Mouse (Mus musculus) embryo, embryonic 11 days (tissue): Measurements from ENCODE around the gene Abhd10.

ENCODE experiments used
- DNase-seq: peaks from one replicate; pipeline ENCODE4 v3.0.0-alpha.2; 2015

The Abhd10 gene

DNA sequence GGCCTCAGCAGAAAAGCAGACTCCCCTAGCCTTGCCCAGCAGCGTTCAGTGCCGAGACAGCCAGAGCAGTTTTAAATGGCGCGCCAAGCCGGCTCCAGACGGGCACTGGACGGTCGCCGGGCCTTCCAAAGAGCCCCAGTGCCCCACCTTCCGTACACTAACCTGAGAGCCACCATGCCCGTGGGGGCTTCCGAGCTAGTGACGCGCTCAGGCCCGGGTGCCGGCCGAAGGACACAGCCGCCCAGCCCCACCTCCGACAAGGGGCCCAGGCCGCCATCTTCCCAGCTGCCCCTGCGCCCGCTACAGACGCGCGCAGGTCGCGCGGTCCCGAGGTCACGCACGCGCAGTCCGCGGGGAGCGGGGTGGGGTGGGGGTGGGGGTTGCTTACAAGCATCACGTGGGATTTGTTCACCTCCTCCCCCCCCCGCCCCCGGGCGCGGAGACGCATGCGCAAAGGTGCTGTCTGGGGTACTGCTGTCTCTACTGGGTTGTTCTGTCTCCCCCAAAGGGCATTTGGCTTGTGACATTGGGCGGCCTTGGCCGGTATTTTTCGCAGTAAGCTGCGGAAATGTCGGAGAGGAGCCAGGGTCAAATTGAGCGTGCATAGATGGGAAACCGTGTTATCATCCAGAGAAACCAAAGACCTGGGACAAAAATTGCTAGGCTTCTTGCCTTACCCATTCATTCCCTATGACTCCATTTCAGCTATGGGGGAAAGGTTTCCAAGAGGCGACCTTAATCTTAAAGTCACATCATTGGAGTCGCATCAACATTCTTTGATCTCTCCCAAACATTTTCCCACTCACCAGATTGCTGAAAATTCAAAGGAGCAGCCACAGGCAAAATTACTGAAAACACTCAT lies at the start of gene Abhd10:
Gene Abhd10 (minus strand): TSS at position 341 of the 862 bp plus-strand sequence.
- DNase-seq = peak; percentile 95

DNA sequence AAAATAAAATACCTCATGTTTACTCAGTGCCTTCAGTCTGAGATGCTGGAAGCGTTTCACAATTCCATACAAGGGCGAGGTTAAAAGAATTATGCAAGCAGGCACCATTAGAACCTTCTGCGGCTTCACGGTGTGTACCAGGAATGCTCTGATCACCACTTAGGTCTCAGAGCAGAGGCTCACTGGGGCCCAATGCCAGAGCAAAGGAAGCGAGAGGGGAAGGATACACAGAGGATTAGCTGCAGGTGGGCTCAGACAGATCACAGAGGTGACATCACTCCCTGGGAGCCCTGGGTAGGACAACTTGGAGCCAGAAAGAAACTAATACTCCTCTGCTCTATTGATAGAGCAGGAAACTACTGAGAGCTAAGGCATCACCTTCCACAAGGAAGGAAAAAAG lies 48.5 kb upstream of the Abhd10 start:
- no peak for DNase-seq

DNA sequence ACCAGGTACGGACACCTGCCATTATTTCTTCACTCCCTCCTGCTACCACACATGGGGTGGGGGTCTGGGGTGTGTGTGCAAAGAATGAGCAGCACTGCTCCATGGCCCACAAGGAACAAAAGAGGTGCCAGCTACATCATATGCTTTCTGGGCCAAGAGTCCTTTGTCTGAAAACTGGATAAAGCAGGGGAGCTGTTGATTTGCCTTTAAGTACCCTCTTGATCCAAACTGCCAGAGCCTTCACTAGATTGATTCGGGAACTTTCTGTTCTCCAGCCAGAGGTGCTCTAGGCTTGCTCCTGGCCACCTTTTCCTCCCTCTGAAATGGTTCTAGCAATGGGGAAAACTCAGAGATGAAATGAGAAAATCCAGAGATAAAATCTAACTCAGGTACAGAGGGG lies 46.6 kb upstream of the Abhd10 start:
- DNase-seq = no peak

DNA sequence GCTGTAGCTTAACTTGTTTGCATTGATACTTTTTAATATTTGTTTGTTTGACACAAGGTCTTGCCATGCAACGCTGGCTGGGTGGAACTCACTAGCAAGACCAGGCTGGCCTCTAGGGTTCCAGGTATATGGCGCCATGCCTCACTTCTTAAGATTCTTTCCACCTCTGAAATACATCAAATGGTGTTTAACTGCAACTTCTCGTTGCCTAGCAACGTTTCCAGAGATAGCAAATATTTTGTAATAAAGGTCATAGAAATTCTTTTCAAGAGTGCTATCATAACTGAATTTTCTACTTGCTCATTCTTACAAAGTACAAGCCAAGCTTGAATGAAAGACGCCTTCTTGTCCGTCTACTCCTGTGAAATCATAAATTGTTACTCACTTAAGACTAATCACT lies 44.9 kb upstream of the Abhd10 start:
- DNase-seq = no peak

DNA sequence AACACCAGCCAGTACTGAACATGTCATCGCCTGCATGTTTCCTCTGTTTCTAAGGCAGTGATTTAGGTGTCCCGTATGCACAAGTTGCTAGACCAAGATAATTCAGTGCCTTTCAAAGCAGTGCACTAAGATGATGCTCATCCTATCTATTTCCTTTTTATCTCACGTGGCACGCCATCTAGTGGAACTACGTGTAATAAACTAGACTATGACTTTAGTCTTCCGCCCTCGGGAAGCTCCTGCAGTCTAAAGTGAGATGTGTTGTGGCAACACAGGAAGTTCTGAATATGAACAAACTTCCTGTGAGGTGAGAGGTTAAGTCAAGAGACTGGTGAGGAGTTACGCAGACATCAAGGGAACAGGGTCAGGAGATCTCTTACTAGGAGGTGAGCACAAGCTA lies 43.9 kb upstream of the Abhd10 start:
- DNase-seq = peak; percentile 37

DNA sequence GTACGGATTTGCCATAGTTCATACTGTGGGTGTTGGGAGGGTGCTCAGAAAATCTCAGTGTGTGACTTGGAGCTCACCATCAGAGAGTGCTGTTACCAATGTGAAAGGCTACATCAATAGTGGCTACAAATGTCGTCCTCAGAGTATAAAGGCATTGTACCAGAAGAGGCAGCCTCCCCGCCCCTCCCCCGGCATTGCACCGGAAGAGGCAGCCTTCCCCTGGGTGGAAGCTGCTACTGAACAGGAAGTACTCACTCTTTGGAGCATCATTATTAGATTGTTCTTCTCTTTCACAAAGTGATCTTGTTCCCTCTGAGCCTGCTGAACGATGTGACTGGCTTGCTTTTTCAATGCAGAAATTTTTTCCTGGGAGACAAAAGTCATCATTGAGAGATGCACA lies 37.2 kb upstream of the Abhd10 start:
- DNase-seq = no peak

DNA sequence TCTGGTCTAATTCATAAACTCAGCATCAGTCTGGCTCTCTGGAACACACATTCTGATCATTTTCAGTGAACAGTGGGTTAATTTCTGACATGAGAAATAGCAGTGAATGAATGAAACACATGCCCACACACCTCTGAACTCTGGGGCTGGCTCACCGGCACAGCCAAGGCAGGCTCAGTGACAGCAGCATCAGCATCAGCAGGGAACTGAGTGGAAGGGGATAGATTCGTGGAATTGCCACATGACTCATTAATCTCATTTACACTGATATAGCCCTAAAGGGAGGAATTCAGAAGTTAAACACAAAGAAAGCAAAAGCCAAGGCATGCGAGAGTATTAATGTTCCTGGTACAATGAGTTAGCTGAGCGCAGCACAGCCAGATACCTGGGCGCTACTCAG lies 32.1 kb upstream of the Abhd10 start:
- DNase-seq = no peak

DNA sequence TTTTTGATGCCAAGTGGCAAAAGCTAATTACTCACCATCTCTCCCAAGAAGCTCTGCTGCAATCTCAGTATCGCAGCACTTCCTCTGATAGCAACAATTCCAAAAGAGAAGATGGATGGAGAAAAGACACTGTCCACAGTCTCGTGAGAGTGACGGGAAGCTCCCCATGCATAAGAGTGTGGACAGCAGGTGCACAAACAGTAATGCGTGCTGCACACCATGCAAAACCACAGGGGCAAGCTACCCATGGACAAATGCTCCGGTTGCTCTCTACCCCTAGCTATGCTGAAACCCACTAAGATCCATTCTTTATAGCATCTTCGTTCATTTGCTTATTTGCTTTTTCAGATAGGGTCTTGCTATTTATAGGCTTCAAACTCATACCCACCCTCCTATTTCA lies 28.2 kb upstream of the Abhd10 start:
- DNase-seq = no peak

DNA sequence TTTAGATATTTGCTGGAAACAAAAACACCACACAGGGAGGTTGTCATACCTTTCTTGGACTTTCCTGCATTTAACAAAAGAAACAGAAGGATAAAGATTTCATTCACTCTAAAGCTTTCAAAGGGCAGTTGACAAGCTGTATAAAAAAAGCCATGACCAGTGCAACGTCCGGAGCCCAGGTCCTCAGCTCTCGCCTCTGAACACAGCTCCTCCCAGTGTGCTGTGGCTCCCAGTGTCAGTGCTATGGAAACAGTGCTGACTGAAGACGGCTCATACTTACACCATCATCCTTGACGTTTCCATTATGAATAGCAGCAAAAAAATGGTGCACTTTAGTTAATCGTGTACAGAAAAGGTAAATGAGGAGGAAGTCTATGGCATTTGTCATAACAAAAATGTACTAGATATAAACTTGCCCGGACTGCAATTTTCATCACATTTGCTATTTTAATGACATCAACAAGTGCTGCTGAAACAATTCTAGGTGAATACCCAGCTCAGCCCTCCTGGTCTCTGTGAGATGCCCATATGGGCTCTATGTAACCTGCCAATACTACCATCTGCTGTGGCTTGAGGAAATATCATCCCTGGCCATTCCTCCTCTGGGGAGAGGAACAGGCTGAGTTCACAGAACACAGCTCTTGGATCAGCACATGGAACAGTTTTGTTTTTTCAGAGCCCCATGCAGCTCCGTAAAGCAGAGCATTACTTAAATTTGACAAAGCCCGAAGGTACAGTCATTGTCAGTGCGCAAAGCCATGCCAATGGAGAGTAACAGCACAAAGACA lies 25.3 kb upstream of the Abhd10 start:
- DNase-seq = no peak

DNA sequence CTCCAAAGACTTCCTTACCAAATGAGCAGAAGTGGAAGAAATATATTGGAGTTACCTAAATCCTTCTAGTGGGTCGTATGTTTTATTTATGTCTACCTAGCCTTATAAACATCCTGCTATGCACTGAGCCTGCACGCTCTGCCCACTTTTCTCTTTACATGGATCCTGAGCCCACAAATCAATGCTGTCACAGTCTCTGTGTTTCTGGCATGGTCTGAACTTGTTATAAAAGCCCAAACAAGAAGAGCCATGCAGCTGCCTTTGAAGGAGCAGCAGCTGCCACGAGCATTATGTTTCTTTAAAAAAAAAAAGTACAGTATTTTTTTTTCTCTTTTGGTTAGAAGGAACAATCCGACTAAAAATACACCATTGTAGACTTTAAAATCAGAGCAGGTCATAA lies 24.7 kb upstream of the Abhd10 start:
- DNase-seq = no peak

DNA sequence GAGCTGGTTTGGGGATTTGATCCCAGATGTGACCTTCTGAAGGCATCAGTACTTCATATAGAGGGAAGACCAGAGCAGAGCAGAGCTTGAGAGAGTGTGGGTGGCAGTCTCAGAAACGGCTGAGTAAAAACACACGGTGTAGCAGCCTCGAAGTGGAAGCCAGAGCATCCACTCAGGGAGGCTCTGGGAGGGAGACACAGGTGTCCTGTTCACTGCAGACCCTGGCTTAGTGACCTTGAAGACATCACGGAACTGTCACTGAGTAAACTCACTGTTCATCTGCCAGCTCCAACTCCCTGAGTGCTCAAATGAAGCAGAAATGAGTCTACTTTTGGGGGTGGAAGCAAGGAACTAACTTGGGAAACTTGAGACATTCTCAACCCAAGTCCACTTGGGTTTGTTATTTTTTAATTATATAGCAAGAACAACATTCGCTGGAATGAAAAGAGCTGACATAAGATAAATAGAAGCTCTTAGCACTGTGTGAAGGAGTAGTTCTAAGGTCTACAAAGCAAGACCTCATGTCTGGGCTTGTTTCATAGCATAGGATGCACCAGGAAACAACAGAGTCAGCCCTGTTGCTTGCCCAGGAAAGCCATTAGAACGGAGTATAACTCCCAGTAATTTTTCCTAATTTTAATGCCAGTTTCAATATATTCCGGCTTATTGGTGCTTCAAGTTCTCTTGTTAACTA lies 23.2 kb upstream of the Abhd10 start:
- no peak for DNase-seq

DNA sequence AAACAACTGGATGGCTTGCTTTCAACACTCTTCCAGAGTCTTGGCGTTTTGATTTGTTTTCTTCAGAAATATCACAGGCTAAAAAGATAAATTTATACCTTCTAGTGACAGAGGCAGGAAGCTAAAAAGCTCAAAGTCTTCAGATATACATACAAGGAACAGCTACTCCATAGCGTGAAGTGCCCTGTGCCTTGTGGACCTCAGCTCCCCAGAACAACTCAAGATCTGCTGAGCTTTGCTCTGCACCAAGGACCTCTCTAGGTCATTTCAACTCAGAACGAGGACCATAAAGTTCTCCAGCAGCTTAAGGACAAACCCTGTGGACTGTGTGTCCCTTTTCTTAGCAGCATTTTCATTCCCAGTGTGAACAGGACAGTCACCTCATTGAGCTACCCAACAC lies 22.3 kb upstream of the Abhd10 start:
- DNase-seq = no peak

DNA sequence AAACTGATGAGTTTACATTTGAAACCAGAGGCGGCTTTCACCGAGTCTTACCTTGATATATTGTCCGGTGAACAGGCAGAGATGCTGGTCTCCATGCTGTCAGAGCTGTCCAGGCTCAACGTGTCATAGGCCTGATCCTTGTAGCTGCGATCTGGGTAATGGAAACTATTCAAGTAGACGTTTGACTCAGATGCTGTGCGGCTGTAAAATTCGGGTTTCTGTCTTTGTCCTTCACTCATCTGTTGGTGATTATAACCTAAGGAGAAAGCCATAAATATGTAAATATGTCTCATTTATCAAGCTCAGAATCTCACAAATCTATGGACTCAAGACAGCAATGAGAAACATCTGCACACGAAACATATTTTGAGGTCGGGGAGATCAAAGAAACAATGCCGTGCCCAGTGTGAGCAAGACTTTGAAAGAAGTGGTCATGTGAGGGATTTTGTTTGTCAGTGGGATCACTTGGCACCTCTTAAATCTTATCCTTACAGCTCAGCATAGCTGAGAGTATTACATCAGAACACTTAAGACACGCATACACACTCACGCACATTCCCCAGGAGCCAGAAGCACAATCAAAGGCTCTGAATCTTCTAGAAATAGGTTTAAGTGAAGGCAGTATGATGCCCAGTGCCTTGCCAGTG lies 20.2 kb upstream of the Abhd10 start:
- DNase-seq = peak; percentile 47

DNA sequence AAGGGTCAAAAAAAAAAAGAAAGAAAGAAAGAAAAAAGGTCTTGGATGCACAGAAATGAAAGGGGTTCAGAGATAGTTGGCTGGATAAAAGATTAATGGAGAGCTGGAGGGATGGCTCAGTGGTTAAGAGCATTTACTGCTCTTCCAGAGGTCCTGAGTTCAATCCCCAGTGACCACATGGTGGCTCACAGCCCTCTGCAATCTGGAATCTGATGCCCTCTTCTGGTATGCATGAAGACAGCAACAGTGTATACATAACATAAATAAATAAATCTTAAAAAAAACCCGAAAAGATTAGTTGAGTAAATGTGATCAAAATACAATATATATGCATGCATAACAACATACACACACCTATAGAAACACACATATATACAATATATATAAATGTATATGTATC lies 18.7 kb upstream of the Abhd10 start:
- DNase-seq = no peak

DNA sequence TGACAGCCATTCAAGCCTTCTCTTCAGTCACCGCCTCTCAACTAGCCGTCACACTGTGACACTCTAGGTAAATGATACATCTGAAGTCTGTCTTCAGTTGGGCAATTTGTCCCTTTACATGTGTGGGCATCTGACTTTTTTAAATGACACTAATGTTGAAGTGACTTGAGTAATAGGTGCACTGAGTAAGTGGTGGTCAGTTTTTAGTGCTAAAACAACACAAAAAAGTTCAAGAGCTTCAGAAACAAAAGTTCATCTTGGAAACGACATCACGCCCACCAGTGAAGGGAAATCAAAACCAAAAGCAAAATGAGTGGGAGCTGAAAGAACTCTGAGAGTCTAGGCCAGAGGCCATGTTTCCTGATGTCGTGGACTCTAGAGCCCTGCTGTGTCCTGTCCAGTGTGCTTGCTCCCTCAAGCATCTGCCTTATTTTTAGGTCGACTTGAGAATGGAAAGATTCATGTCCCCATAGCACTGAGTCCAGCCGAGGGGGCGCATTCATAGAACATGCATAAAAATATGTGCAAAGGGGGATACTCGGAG lies 16.0 kb upstream of the Abhd10 start:
- DNase-seq = no peak

DNA sequence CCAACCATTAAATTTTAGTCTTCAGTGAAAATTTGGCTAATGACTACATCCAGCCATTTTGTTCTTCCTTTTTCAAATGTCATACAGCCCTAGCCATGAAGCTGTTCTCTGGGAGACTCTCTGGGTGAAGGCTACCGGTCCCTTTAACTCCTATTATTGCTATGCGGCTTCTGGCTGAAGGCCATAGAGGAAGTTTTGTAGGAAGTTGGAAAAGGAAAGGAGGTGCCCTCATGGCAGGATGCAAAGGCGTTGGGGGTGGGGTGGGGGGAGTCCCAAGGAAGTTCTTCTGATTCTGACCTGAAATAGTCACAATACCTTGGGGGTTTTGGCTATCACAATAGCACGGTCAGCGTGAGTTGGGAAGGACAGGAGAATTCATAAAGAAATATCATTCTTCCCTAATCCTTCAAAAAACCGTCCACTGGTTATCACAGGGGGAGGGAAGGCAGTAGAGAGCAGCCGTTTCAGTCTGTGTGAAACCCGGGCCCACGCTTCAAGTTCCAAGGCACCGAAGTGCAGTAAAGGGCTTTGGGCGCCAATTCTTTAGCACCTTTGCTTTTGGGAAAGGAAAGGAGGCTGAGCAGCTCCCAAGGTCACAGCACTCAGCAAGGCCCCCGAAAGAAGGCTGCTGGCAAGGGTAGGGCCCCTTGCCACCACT lies 14.8 kb upstream of the Abhd10 start:
- no peak for DNase-seq

DNA sequence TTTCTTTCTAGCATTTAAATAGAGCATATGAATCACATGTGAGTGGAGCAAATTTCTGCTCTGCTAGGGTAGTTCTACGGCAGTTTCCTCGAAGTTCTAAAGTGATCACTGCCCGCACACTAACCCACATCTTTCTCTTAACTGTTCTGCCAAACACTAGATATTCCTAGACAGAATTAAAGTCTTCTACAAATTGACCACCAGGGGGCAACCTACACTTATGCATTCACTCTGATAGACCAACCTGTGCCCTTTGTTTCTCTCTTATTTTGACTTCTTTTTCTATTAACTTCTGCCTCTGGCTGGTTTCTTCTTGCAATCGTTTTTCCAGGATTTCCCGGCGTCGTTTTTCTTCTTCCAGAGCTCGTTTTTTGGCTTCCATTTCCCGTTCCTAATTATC lies 14.1 kb upstream of the Abhd10 start:
- DNase-seq = peak; percentile 83

DNA sequence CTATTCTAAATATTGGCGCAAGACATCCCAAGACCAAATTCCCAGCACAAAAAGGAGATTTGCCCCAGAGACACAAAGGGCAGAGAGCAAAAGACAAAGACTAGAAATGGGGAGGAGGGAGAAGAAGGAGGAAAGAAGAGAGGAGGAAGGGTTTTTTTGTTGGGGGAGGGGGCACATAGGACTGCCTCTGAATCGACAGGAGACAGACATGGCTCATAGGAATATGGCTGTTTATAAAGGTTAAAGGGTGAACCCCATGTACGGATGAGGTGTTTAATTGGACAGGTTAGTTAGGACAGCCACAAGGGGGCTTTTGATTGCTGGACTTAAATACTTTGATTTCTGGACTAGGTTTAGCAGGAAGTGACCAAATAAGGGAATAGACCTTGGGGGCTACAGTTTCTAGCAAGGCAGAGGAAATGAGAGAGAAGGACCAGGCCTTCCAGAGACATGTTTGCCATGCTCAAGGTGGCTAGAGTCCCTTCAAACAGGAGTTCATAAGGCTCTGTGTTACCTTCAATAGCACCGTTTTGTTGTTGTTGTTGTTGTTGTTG lies 913 bp upstream of the Abhd10 start:
- DNase-seq = no peak

DNA sequence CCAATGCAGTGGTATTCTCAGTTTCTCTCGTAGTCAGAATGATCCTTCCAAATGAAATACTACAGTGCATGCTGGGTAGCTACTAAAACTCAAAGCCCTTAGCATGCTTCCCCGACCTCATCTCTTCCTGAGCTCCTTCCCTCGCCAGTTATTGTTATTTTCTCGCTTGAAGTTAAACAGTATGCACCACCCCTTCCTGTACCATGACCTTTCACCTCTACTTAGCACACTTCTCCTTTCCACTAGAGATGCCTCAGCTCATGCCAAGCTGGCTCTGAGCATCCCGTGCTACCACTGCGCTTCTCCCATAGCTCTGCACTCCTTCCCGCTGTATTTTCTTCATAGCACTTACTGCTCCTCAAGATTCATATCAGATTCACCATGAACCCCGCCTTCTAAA lies 4.9 kb downstream of the Abhd10 start:
- no peak for DNase-seq

DNA sequence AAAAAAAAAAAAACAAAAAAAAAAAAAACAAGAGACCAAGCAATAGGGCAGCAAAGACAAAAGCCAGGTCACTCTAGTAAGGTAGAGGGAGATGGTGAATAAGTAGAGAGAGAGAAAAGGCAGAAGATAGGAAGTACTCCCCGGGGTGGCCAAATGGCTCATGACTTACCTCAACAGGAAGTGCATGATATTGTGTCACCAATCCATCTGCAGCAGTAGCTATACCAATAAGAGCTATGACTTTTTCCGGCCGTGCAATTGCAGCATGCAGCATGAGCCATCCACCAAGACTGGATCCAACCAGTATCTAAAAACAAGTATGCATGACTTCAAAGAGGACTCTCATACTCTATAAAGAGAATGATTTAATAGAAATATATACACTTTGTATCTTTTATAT lies 6.0 kb downstream of the Abhd10 start:
- no peak for DNase-seq

DNA sequence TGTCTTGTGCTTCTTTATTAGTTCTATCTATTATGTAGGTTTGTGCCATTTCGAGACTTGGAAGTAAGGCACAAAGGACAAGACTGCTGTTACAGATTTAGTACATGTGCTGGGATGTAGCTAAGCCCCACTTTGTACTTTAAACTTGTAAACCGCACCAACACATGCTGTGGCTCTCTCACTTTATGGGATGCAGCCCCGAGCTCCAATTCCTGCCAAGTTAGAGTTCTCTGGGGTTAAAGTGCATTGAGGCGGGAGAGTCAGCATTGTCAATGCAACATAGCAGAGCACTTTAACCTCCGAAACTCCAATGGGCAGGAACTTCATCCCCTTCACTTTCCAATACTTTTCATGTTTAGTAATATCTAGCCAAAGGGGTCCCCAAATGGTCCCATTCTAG lies 13.6 kb downstream of the Abhd10 start:
- DNase-seq = no peak

DNA sequence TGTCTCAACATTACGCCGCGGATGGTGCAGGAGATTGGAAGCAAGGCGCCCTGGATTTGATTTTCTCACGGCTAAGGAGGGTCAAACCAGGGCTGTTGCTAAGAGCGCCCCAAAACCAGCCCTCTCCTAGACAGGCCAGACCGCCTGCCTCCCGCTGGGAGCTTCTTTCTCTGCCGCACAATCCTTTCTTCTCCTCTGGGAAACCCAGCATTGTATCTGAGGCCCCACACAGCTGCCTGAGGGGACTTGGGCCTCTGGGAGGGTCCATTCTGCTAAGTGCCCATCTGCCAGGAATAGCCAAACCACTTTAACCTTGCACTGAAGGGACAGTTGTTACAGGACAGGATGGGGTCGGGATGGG lies 18.0 kb downstream of the Abhd10 start:
- peak; percentile 82 for DNase-seq
